Mouse (Mus musculus): ENCODE results near the gene Prcd.
"Not testable (repeated sequence)": the region's sequence is repeated elsewhere in the genome, so short reads cannot be mapped to it uniquely, and the experiment has no call there.

The Prcd gene

DNA sequence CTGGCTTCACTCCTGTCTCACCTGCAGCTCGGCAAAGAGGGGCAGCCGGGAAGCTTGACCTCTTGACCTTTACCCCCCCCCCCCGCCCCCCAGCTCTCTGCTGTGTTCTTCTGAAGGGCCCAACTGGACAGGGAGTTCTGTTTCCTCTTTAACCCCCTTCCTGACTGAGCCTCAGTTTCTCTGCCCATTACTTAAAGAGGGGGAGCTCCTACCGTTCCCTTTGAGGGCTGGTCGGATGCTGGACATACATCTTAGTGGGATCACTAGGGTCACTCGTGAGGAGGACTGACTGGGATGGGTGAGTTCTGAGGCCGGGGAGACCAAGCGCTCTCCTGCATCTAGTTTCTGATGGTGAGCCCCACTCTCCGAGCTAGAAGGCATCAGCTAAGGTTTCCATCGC lies at the start of gene Prcd:
Prcd (plus strand) TSS at position 301 of the 400 bp plus-strand sequence.
- DNase-seq (ENCODE audit: low spot score in 2 of 2): no peak

DNA sequence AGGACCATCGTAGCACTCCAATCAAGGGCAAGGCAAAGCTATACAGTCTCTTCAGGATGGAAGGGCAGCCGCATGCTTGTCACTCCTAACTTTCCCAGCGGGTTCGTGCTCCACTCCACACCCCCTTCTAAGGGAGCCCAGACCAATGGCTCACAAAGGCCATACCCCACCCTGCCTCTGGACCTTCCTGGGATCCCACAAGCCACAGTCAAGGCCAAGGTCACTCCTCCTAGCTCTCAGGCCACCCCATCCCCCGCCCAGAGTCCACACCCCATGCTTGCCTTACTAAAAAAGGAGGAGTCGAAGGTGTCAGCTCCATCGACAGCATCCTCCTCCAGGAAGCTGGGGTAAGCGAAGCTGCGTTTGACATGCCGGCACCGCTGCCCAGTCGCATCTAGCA lies 49.2 kb upstream of the Prcd start:
- no peak for DNase-seq (ENCODE audit: low spot score in 2 of 2)

DNA sequence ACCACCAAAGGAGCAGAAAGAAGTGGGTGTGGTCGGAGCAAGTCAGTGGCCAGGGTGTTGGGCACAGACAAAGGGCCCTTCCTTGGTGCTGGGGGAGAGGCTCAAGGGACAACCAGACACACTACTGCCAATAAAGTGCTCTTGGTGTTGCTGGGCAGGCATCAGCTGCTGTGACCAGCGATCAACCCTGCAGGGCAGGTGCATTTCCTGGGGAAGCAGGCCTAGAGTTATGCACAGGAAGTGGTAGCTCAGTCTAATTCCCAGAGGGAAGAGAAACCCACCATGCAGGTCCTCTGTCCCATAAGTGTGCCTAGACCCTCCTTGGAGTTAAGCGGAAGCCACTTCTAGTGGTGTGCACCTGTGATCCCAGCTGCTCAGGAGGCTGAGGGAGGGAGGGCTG lies 45.6 kb upstream of the Prcd start:
- DNase-seq (ENCODE audit: low spot score in 2 of 2): no peak

DNA sequence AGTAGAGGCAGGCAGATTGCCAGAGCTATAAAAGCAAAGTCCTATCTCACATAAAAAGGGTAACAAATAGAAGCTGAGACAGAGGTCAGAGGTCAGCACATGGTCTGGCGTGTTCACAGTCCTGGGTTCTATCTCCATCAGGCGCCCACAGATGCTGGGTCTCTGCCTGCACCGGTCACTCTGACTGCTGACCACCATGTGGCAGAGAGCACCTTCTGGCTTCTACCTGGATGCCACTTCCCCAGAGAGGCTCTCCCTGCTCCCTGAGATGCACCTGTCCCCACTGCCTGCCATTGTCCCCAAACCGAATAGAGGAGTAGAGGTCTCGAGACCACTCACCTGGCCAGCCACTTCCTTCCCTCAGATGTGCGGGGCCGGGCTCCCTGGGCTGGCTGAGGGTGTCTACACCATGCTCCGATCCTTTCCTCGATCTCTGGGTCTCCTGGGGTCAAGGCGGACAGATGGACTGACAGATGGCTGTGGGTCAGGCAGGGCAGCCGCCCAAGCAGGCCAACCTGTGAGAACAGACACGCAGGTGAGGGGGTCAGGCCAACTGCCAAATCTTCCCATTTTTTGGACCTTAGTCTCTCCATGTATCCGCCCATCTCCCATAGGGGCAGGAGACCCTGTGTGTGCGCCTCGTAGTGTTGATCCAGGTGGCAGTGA lies 43.2 kb upstream of the Prcd start:
- no peak for DNase-seq (ENCODE audit: low spot score in 2 of 2)

DNA sequence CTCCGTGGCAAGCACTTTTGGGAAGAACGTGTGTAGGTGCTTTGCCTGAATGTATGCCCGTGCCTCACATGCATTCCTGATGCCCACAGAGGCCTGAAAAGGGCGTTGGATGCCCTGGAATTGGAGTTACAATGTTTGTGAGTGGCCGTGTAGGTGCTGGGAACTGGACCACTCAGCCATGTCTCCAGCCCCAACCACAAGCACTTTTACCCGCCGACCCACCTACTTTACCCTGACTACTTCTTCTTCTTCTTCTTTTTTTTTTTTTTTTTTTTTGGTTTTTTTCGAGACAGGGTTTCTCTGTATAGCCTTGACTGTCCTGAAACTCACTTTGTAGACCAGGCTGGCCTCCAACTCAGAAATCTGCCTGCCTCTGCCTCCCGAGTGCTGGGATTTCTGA lies 42.2 kb upstream of the Prcd start:
- not testable (repeated sequence) for DNase-seq (ENCODE audit: low spot score in 2 of 2)

DNA sequence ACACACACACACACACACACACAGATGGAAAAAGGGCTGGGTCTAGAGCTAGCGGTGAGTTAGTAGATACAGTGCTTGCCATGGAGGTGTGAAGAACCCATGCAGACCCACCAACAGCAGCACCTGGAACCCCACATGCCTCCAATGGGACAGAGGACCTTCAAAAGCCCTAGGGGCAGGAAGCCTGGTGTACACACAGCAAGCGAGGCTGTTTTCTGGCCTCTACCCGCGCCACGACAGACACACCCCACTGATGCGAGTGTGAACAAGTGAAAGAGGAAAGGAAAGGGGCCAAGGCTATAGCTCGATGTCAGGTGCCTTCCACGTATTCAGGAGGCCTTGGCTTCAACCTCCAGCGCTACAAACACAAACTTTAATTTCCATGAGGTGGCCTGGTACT lies 41.5 kb upstream of the Prcd start:
- DNase-seq (ENCODE audit: low spot score in 2 of 2): no peak

DNA sequence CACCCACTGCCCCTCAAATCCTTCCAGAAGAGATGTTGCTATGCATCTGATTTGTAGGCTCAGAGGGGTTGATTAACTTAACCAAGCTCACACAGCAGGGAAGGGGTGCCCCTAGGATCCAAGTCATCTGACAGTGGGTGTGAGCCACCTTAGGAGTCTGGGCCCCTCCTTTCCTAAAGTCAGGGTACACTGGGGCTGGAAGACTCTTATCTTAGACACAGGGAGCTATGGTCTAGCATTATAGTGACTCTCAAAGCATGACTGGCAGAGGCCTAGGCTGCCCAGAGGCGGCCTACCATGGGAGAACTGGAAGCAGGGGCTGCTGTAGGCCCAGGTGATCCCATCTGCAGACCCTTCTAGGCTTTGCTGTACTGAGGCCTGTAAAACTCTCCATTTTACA lies 40.8 kb upstream of the Prcd start:
- no peak for DNase-seq (ENCODE audit: low spot score in 2 of 2)

DNA sequence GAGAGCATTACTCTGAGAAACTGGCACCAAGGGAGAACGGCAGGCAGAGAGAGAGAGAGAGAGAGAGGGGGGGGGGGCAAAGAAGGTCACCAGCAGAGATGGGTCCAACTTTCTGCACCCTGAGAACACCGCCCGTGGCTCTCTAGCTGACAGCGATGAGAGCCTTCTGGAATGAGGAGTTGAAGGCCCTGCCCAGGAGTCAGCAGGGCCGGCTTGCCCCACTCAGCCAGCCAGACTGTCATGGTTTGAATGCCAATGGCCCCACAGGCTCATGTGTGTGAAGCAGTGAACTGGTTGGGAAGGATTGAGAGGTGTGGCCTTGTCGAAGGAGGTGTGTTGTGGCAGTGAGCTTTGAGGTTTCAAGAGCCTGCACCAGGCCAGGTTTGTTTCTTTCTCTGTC lies 40.1 kb upstream of the Prcd start:
- DNase-seq (ENCODE audit: low spot score in 2 of 2): no peak

DNA sequence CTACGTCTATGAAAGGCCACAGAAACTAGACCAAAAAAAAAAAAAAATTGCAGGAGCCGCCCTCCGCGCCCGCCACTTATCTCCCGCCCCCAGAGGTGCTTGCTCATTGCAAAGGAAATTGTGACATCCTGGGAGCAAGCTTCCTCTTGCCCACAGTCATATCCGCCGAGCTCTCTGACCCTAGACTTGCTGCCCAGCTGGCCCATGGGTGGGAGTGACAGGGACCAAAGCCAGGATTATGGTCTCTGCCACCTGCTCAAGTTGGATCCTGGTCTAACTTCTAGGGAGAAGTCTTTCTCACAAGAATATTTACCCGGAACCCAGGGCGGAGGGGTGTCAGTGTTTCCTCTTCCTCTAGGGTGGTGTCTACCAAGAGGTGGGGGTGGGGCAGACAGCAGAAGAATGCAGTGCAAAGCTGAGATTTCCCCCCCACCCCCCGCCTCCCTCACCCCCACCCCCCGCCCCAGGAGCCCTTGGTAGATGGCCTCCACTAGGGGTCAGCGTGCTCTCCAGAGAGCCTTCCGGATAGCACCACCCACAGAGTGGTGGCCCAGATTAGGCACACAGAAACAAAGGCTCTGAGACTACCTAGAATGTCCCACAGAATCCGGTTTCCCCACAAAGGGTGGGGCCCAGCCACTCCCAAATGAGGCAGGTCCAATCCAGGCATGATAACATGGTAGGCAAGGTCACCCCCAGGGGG lies 37.4 kb upstream of the Prcd start:
- DNase-seq (ENCODE audit: low spot score in 2 of 2): no peak

DNA sequence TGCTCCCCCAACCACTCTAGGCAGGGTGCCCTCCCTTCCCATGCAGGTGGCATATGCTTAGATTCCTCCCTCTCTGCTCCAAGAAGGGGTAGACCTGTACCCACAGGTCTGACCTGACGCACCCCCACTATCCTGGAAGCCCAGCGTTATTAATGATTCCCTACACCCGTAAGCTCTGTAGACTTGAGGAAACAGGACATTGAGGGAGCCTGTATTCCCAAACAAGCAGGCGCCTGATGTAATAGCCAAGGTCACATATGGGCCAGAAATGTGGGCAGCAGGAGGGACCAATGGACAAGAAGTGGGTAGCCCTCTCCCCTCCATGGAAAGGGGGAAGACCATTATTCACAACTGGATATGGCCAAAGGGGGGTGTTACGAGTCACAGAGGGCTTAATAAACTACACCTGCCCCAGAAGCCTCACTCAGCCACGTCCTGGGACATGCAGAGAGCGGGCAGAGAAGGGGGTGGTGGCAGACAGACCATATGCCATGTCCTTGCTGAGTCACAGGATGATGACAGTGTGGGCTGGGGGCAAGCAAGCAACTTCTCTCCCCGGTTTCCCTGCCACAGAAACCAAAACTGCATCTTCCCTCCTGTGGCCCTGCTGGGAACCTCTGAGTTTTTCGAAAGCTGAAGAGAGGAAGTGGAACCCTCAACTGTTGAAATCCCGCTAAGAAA lies 36.8 kb upstream of the Prcd start:
- DNase-seq (ENCODE audit: low spot score in 2 of 2): no peak

DNA sequence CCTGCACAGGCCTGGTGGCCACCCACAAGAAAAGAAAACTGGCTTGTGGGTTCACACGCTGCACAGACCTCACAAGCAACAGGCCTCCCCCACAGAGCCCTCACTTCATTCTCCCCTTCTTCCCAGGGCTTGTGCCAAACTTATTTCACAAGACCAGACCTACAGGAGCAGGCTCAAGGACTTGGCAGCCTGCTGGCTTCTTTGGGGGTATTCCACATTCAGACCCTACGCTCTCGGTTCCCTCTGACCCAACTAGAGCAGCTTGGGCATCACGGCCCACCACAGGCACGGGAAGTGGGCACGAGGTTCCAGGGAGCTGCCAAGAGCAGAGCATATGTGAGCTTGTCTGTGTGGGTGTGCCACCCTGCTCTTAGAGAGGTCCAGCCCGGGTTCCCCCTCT lies 35.7 kb upstream of the Prcd start:
- DNase-seq (ENCODE audit: low spot score in 2 of 2): no peak

DNA sequence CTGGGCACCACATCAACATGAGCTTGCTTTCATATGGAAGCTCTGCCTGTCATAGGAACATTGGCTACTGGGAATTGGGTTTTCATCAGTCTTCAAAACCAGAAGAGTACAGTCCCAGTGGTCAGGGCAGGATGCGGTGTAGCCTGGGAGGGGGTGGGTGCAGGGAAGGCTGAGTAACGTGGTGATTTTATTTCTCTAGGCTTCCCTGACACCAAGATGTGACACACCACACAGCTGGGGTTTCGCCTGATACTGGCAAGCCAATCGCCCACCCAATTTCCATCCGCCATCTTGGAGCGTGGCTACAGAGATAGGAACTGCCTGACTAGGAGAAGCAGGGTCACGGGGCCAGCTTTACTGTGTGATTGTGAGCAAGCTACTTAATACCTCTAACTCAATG lies 34.7 kb upstream of the Prcd start:
- DNase-seq (ENCODE audit: low spot score in 2 of 2): no peak

DNA sequence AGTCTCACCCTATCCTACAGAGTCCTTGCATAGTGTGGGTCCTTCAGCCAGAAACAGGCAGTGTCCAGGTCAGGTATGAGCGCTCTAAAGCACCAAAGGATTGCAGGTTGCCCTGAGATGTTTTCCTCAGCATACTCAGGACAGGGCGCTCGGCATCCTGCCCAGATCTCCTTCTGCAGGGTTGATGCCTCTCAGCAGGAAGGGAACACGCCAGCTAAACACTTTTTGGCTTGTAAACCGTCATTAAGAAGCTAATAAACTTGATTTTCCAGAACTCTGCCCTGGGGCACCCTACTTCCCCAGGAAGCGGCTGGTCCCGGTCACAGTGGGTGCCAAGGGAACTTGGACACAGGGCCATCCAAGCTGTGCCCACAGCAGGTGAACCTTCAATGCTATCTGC lies 34.2 kb upstream of the Prcd start:
- no peak for DNase-seq (ENCODE audit: low spot score in 2 of 2)

DNA sequence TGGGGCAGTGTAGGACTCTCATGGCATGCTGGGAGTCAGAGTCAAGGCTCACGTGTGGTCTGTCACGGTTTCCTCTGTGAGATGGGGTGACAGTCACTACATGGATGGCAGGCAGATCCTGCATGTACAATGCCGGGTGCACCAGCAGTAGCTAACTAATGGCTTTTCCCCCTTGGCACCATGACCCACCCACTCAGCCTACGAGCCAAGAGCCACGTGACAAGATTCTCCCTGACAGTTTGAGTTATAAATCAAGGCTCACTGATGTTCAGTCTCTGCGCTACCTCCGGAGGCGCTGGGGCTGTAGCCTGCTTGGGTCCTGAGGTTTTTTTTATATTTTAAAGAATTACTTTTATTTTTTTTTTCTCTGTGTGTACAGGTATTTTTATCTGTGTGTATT lies 33.8 kb upstream of the Prcd start:
- no peak for DNase-seq (ENCODE audit: low spot score in 2 of 2)

DNA sequence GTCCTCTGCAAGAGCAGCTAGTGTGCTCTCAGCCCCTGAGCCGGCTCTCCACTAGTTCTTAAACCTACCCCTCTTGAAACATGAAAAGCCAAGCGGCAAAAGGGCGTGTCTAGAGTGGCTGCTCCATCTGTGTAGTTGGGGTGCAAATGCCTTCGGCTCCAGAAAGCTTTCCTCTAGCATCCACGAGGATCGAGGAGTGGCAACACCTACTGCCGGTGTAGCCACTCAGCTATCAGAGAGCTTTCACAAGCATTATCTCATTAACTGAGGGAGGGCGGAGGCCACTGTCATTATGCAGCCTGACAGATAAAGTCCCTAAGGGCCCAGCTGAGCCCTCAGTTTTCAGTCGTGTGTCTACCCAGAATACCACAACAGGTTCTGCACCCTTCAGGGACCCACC lies 33.3 kb upstream of the Prcd start:
- no peak for DNase-seq (ENCODE audit: low spot score in 2 of 2)

DNA sequence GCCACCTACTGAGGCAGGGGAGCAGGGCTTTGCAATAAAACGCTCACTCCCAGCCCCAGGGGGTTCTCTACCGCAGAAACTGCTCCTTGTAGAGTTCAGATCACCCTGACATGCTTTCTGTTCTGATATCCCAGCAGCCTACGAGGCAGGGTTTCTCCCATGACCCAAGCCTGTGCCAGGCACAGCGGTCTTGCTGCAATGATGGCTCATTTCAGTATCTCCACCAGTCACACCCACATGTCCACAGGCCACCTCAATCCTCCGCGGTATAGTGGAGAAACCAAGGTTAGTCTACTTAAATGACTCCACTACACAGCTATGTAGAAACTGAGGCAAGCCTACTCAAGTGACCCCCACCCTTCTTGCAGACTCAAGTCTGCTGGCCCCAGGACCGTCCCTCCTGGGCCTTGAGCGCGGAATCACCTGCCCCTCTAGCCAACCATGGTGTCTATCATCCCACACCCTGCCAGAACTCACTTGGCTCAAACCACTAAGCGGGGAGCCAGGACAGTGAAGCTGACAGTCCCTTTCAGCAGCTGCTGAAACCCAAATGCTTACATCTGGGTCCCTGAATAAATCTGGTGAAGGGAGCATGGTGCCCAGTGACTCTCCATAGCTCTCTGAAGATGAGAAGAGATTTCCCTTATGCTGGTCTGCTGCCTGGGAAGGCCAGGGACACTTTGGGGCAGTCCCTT lies 32.6 kb upstream of the Prcd start:
- no peak for DNase-seq (ENCODE audit: low spot score in 2 of 2)

DNA sequence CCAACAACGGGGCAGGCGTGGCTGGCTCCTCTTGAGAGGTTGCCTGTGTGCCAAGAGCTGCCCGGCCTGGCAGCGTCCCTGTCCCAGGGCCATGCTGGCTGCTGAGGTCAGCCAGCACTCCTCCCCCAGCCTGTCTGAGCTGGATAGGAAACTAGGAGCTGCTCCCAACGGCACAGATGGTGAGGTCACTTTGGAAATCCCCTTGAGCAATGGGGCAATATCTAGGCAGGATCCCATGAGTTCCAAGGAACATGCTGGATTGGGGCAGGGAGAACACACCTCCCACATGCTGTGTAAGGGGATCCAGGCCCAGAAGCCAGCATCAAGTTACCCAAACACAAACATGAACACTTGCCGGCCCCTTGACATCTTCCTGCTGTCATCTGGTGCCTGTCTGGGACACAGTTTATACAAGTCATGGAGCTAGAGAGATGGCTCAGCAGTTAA lies 32.1 kb upstream of the Prcd start:
- DNase-seq (ENCODE audit: low spot score in 2 of 2): no peak

DNA sequence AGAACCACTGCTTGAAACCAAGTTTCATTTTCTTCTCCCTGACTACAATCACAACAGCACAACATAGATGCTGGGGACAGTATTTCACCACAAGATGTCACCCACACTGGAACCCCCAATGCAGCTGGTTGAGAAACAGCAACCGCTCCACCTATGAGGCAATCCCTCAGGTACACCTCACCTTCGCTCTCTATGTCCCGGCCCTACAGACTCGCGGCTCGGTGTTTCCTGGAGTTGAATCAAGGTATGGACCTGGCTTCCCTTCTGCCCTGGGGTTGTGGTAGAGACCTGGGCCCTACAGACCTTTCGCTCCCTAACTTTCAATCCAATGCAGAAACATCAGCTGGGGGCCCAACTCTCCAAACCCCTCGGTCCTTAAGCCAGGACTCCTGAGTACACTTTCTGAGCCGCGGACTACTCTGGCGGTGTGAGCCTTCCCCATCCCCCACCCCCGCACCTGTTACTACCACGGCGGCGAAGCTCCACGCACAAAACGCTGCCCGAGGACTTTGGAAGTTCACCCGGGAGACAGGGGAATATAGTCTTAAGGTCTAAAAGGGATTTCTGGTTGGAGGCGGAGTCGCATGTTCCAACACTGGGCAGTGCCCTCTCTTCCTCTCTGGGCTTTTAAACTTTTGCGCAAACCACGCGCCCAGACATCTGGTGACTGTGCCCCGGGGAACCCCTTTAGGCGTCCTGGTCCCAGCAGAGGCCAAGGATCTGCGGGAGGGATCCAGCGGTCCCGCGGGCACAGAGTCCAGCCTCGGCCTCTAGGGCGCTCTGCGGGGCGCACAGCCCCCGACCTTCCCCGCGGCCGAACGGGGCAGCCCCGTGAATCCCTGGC lies 29.8 kb upstream of the Prcd start:
- no peak for DNase-seq (ENCODE audit: low spot score in 2 of 2)

DNA sequence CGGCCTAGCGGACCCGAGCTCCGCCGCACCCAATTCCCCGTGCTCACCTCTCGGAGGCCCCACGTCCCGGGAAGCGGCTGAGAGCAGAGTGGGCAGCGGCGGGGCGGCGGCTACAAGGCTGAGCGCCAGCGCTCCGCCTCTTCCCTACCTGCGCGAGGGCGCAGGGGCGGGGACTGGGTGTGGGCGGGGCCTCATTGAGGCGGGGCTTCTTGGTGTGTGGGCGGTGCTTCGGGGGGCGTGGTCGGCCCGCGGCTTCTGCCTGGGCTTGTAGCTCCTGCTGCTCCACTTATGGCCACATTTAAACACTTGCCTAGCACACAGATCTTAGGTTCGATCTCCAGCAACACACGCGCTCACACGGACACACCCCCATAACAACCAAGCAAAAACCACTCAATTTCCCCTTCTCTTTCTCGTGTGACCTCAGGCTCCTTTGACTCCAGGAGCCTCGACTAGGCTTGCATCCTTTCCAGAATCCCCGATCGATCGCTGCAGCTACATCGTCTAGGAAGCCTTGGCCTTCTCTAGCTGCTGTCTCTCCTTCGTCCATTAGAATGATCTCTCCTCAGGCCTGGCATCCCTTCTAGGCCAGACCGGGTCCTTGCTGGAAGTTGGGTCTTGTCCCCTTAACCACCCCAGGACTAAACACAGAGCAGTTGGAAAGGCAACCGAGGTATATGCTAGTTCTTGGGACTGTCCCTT lies 29.1 kb upstream of the Prcd start:
- DNase-seq (ENCODE audit: low spot score in 2 of 2): peak; percentile 58 to 83

DNA sequence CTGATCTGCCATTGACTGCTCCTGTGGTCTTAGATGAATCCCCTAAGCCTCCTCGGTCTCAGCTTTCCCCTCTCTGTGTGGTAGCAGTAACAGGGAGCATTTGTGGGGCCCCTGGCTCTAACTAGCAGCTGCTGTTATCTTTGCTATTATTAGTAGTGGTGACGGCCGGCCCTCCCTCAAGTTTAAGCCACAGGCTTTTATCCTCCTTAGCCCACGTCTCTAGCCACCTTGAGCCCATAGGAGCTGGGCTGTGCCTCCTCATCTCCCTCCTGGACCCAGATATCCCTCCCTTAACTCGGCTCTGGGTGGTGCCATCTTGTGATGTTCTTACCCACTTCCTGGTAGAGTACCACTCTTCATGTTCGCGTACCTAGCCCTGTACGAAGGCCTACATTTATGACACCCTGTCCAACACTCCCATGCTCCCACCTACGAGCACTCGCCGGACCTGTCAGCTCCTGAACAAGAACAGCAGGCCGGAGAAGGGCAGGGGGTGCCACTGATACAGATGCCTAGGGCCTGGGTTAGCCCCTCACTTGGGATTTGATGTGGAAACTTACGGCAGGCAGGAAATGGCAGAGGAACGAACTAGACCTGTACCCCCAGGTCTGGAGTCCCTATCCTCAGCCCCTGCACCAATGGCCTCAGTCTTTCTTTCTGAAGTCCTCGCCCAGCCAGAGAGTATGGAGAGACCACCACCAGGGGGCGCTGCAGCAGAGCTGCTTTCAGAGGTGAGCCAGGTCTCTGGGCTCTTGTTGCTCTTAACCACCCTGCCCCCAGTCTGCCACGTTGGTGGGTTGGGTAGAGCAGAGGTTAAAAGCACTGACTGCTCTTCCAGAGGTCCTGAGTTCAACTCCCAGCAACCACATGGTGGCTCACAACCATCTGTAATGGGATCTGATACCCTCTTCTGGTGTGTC lies 28.0 kb upstream of the Prcd start:
- peak; percentile 39 to 70 for DNase-seq (ENCODE audit: low spot score in 2 of 2)
